Mouse (Mus musculus) intestine, embryonic 15.5 days (tissue): ENCODE results near the gene H2-T22. TPM values are rescaled to one million over a fixed set of nuclear protein-coding genes. Genes with fewer than 3 reads are reported as not detected.
"Not testable (repeated sequence)": the region's sequence is repeated elsewhere in the genome, so short reads cannot be mapped to it uniquely, and the experiment has no call there.

Source experiments
- ATAC-seq: fragments of 200-750 bp; cut with Nextera tagmentation; 2 replicates; pipeline ENCODE4 v1.8.0; 2017; ENCODE audit warnings: moderate TSS enrichment, moderate library complexity
- H3K27ac ChIP-seq: fragments of 300-500 bp; sonication (generic); 2 replicates; pipeline ENCODE4 v1.5.1; 2015; ENCODE audit warnings: mild to moderate bottlenecking, inconsistent platforms
- H3K27me3 ChIP-seq: fragments of 300-500 bp; sonication (generic); replicated peaks from 2 replicates; pipeline ENCODE4 v1.6.1; 2015; ENCODE audit warnings: inconsistent platforms
- H3K36me3 ChIP-seq: fragments of 300-500 bp; sonication (generic); 2 replicates; pipeline ENCODE4 v1.6.1; 2015; ENCODE audit warnings: inconsistent platforms
- H3K4me1 ChIP-seq: fragments of 300-500 bp; sonication (generic); replicated peaks from 2 replicates; pipeline ENCODE4 v1.6.1; 2015; ENCODE audit warnings: inconsistent platforms
- H3K4me2 ChIP-seq: fragments of 300-500 bp; sonication (generic); replicated peaks from 2 replicates; pipeline ENCODE4 v1.6.1; 2015; ENCODE audit warnings: mild to moderate bottlenecking, inconsistent platforms
- H3K4me3 ChIP-seq: fragments of 300-500 bp; sonication (generic); replicated peaks from 2 replicates; pipeline ENCODE4 v1.5.1; 2015; ENCODE audit warnings: inconsistent platforms
- H3K9ac ChIP-seq: fragments of 300-500 bp; sonication (generic); 2 replicates; pipeline ENCODE4 v1.6.1; 2015; ENCODE audit warnings: inconsistent platforms
- H3K9me3 ChIP-seq: fragments of 300-500 bp; sonication (generic); 2 replicates; pipeline ENCODE4 v1.6.1; 2016; ENCODE audit warnings: inconsistent platforms
- WGBS: fragments of 180-500 bp; shearing (Covaris S2); methylation state at CpG from one replicate; pipeline ENCODE4 v1.1.7; 2015; 5-methylcytosine and 5-hydroxymethylcytosine counted together
- polyA plus RNA-seq: library from polyadenylated mRNA; unstranded; fragments of >200 nt; fragmentation: Nextera tagmentation; extraction: Ambion mirVana; gene quantifications from 2 replicates; pipeline ENCODE4 v1.2.1, GENCODE M21; 2015

H2-T22 gene
- polyA plus RNA-seq, 1 experiment from 2014 or later = 13.3 TPM

GRCm38 (mm10) chr17:36040604-36041003, 1.9 kb downstream of the H2-T22 start:
- not testable (repeated sequence) for H3K27me3 ChIP-seq, H3K4me1 ChIP-seq, ATAC-seq, H3K4me3 ChIP-seq, H3K9ac ChIP-seq, H3K36me3 ChIP-seq, H3K4me2 ChIP-seq, H3K9me3 ChIP-seq, H3K27ac ChIP-seq
- WGBS = 87% methylated on average over 2 of the region's 2 CpGs

GRCm38 (mm10) chr17:36036126-36036525, 6.4 kb downstream of the H2-T22 start:
- not testable (repeated sequence) for H3K9ac ChIP-seq, ATAC-seq
- 86% methylated on average over 13 of the region's 13 CpGs for WGBS

GRCm38 (mm10) chr17:36035010-36035638, 7.4 kb downstream of the H2-T22 start:
- not testable (repeated sequence) for H3K9ac ChIP-seq, H3K4me3 ChIP-seq, H3K27me3 ChIP-seq, H3K27ac ChIP-seq, H3K4me1 ChIP-seq, H3K9me3 ChIP-seq, H3K36me3 ChIP-seq, H3K4me2 ChIP-seq
- 0 out of 2 replicates have a peak, but pooled peaks have one; percentile 48 for ATAC-seq
- 20% methylated on average over 3 of the region's 3 CpGs for WGBS

More at GRCm38 (mm10) chr17:36036126-36036525, 6.4 kb downstream of the H2-T22 start:
- not testable (repeated sequence) for H3K27me3 ChIP-seq, H3K4me3 ChIP-seq, H3K4me2 ChIP-seq, H3K4me1 ChIP-seq, H3K36me3 ChIP-seq, H3K27ac ChIP-seq, H3K9me3 ChIP-seq

GRCm38 (mm10) chr17:36034524-36034923, 8.0 kb downstream of the H2-T22 start:
- WGBS = 43% methylated on average over 3 of the region's 3 CpGs

GRCm38 (mm10) chr17:36032351-36032875, 10.1 kb downstream of the H2-T22 start, which contains the start of gene H2-T23:
H2-T23 (minus strand) TSS chr17:36032855.
- Histone ChIP-seq H3K9ac (peak within 1 kb of the TSS; percentile 42), H3K4me3 (peak within 1 kb of the TSS; percentile 54), H3K4me2 (peak within 1 kb of the TSS; percentile 94)
- H3K27ac ChIP-seq, H3K9me3 ChIP-seq, H3K4me1 ChIP-seq, H3K36me3 ChIP-seq, H3K27me3 ChIP-seq: not testable (repeated sequence)
- WGBS = under 1% methylated on average over 25 of the region's 25 CpGs
- peak; percentile 66 for ATAC-seq

More at GRCm38 (mm10) chr17:36034524-36034923, 8.0 kb downstream of the H2-T22 start:
- not testable (repeated sequence) for H3K27me3 ChIP-seq, H3K4me3 ChIP-seq, ATAC-seq, H3K9me3 ChIP-seq, H3K9ac ChIP-seq, H3K4me1 ChIP-seq, H3K4me2 ChIP-seq, H3K27ac ChIP-seq, H3K36me3 ChIP-seq

- H3K9me3 ChIP-seq, H3K4me1 ChIP-seq, H3K36me3 ChIP-seq, H3K27ac ChIP-seq, H3K27me3 ChIP-seq: not testable (repeated sequence)
- 2% methylated on average over 40 of the region's 40 CpGs for WGBS
- Histone ChIP-seq H3K4me2 (peak overlapping the region; percentile 94), H3K9ac (peak overlapping the region; percentile 42), H3K4me3 (peak overlapping the region; percentile 54)
- peak; percentile 57 for ATAC-seq
Measured at GRCm38 (mm10) chr17:36031583-36032331, 10.8 kb downstream of the H2-T22 start.

GRCm38 (mm10) chr17:36030703-36031582, 11.6 kb downstream of the H2-T22 start:
- not testable (repeated sequence) for H3K36me3 ChIP-seq, H3K9me3 ChIP-seq, H3K27ac ChIP-seq, ATAC-seq, H3K9ac ChIP-seq, H3K4me1 ChIP-seq, H3K27me3 ChIP-seq
- Histone ChIP-seq H3K4me3 (peak overlapping the region; percentile 54), H3K4me2 (peak overlapping the region; percentile 94)
- WGBS = 52% methylated on average over 8 of the region's 8 CpGs

- not testable (repeated sequence) for H3K4me2 ChIP-seq, H3K9ac ChIP-seq, H3K9me3 ChIP-seq, H3K27ac ChIP-seq, H3K36me3 ChIP-seq, H3K4me1 ChIP-seq, H3K27me3 ChIP-seq, H3K4me3 ChIP-seq, ATAC-seq
- 83% methylated on average over 4 of the region's 4 CpGs for WGBS
Measured at GRCm38 (mm10) chr17:36030046-36030702, 12.4 kb downstream of the H2-T22 start.

- no peaks in the 10 kb centered on the region for H3K36me3 ChIP-seq
- H3K27ac ChIP-seq = no peak overlapping the region
- H3K4me3 ChIP-seq = no peak overlapping the region
- no peaks in the 10 kb centered on the region for H3K9me3 ChIP-seq
- WGBS = 89% methylated on average over 7 of the region's 7 CpGs
- H3K4me2 ChIP-seq = no peak overlapping the region
- H3K4me1 ChIP-seq = peaks cover 3% of the 10 kb centered on the region; the same call in 1 of the 2 replicates
- H3K9ac ChIP-seq = no peak overlapping the region
- no peak for ATAC-seq
- H3K27me3 ChIP-seq = no peaks in the 10 kb centered on the region
Measured at GRCm38 (mm10) chr17:36028879-36029619, 13.5 kb downstream of the H2-T22 start.

- H3K4me1 ChIP-seq = peaks cover 3% of the 10 kb centered on the region; the same call in 1 of the 2 replicates
- no peak for ATAC-seq
- 85% methylated on average over 4 of the region's 4 CpGs for WGBS
- H3K4me2 ChIP-seq = no peak overlapping the region
- no peaks in the 10 kb centered on the region for H3K27me3 ChIP-seq
- H3K9ac ChIP-seq = no peak overlapping the region
- H3K4me3 ChIP-seq = no peak overlapping the region
- H3K27ac ChIP-seq = no peak overlapping the region
- no peaks in the 10 kb centered on the region for H3K36me3 ChIP-seq
- H3K9me3 ChIP-seq = no peaks in the 10 kb centered on the region
Measured at GRCm38 (mm10) chr17:36027663-36028062, 14.9 kb downstream of the H2-T22 start.

GRCm38 (mm10) chr17:36025901-36026300, 16.6 kb downstream of the H2-T22 start:
- H3K27me3 ChIP-seq = no peaks in the 10 kb centered on the region

More at GRCm38 (mm10) chr17:36025901-36026300, 16.6 kb downstream of the H2-T22 start:
- no peaks in the 10 kb centered on the region; the same call in 1 of the 2 replicates for H3K4me1 ChIP-seq
- no peak overlapping the region for H3K9ac ChIP-seq
- no peak overlapping the region for H3K27ac ChIP-seq
- WGBS = 42% methylated on average over 4 of the region's 4 CpGs
- H3K4me2 ChIP-seq = no peak overlapping the region
- no peaks in the 10 kb centered on the region for H3K9me3 ChIP-seq
- no peak for ATAC-seq
- H3K36me3 ChIP-seq = no peaks in the 10 kb centered on the region
- no peak overlapping the region for H3K4me3 ChIP-seq
